Mouse (Mus musculus): ENCODE data around the gene Lhfpl2. TPM values are rescaled to one million over a fixed set of nuclear protein-coding genes. Genes with fewer than 3 reads are reported as not detected.

Lhfpl2 gene
- polyA plus RNA-seq, 1 experiment = 35.7 TPM

GRCm38 (mm10) chr13:94180477-94181420 is 123.2 kb downstream of the Lhfpl2 start:
- H3K36me3 ChIP-seq (ENCODE audit: control insufficient read depth, insufficient read depth) = peaks cover 19% of the 10 kb centered on the region
- TF ChIP-seq REST (IDR thresholded peaks at IDR 0.05; ENCODE audit: insufficient read depth, insufficient read length) (no peak), POLR2A (IDR thresholded peaks at IDR 0.05; ENCODE audit: insufficient read length, low read depth) (no peak), E2F4 (IDR thresholded peaks at IDR 0.05; ENCODE audit: insufficient read depth) (no peak), MAX (IDR thresholded peaks at IDR 0.05; ENCODE audit: low read depth) (no peak), POLR2AphosphoS2 (IDR thresholded peaks at IDR 0.05; ENCODE audit: insufficient read length, low read depth) (no peak)

GRCm38 (mm10) chr13:94182026-94182425 is 124.4 kb downstream of the Lhfpl2 start:
- H3K79me2 ChIP-seq (ENCODE audit: control insufficient read depth, insufficient read depth) = peaks cover 45% of the 10 kb centered on the region
- H3K4me2 ChIP-seq (ENCODE audit: low read depth) = no peak overlapping the region
- peaks cover 19% of the 10 kb centered on the region for H3K36me3 ChIP-seq (ENCODE audit: control insufficient read depth, insufficient read depth)
- TF ChIP-seq USF1 (IDR thresholded peaks at IDR 0.05; ENCODE audit: low read depth) (no peak), TCF3 (IDR thresholded peaks at IDR 0.05; ENCODE audit: insufficient read length, low read depth) (no peak), REST (IDR thresholded peaks at IDR 0.05; ENCODE audit: insufficient read depth, insufficient read length) (no peak), E2F4 (IDR thresholded peaks at IDR 0.05; ENCODE audit: insufficient read depth) (no peak), POLR2A (IDR thresholded peaks at IDR 0.05; ENCODE audit: insufficient read length, low read depth) (no peak), POLR2AphosphoS2 (IDR thresholded peaks at IDR 0.05; ENCODE audit: insufficient read length, low read depth) (no peak), TCF12 (IDR thresholded peaks at IDR 0.05; ENCODE audit: insufficient read depth, poor library complexity, severe bottlenecking) (no peak)
- H3ac ChIP-seq (ENCODE audit: control insufficient read depth, insufficient read length) = no peak overlapping the region
- H3K4me3 ChIP-seq = no peak overlapping the region
- H3K27me3 ChIP-seq (ENCODE audit: control insufficient read depth, insufficient read depth, insufficient read length) = no peaks in the 10 kb centered on the region

More at GRCm38 (mm10) chr13:94180477-94181420, 123.2 kb downstream of the Lhfpl2 start:
- Histone ChIP-seq H3ac (ENCODE audit: control insufficient read depth, insufficient read length) (no peak overlapping the region), H3K4me3 (no peak overlapping the region), H3K79me2 (ENCODE audit: control insufficient read depth, insufficient read depth) (peaks cover 47% of the 10 kb centered on the region), H3K4me2 (ENCODE audit: low read depth) (no peak overlapping the region), H3K27me3 (ENCODE audit: control insufficient read depth, insufficient read depth, insufficient read length) (no peaks in the 10 kb centered on the region)

GRCm38 (mm10) chr13:94183372-94184021 is 125.9 kb downstream of the Lhfpl2 start:
- Histone ChIP-seq H3ac (ENCODE audit: control insufficient read depth, insufficient read length) (no peak overlapping the region), H3K4me3 (no peak overlapping the region), H3K4me2 (ENCODE audit: low read depth) (peak overlapping the region; percentile 72), H3K36me3 (ENCODE audit: control insufficient read depth, insufficient read depth) (peaks cover 12% of the 10 kb centered on the region), H3K79me2 (ENCODE audit: control insufficient read depth, insufficient read depth) (peaks cover 59% of the 10 kb centered on the region), H3K27me3 (ENCODE audit: control insufficient read depth, insufficient read depth, insufficient read length) (no peaks in the 10 kb centered on the region)
- TF ChIP-seq MYOG (IDR thresholded peaks at IDR 0.05; ENCODE audit: control insufficient read depth in 1 of 3, insufficient read depth in 1 of 3, insufficient read length in 2 of 3, low read depth in 2 of 3) = no peak
- TF ChIP-seq SRF (IDR thresholded peaks at IDR 0.05; ENCODE audit: control insufficient read depth, insufficient read length, low read depth) = no peak
- no peak for TF ChIP-seq MAX (IDR thresholded peaks at IDR 0.05; ENCODE audit: low read depth)
- no peak for TF ChIP-seq REST (IDR thresholded peaks at IDR 0.05; ENCODE audit: insufficient read depth, insufficient read length)
- no peak for TF ChIP-seq MYOD1 (IDR thresholded peaks at IDR 0.05; ENCODE audit: control insufficient read depth in 1 of 3, insufficient read length in 2 of 3, low read depth in 2 of 3)
- TF ChIP-seq CEBPB (IDR thresholded peaks at IDR 0.05; ENCODE audit: insufficient read depth, poor library complexity, severe bottlenecking) = no peak
- no peak for TF ChIP-seq USF1 (IDR thresholded peaks at IDR 0.05; ENCODE audit: low read depth)
- no peak for TF ChIP-seq TCF3 (IDR thresholded peaks at IDR 0.05; ENCODE audit: insufficient read length, low read depth)
- TF ChIP-seq POLR2A (IDR thresholded peaks at IDR 0.05; ENCODE audit: insufficient read length, low read depth) = no peak
- TF ChIP-seq TCF12 (IDR thresholded peaks at IDR 0.05; ENCODE audit: insufficient read depth, poor library complexity, severe bottlenecking) = no peak
- TF ChIP-seq E2F4 (IDR thresholded peaks at IDR 0.05; ENCODE audit: insufficient read depth) = no peak
- no peak for TF ChIP-seq POLR2AphosphoS2 (IDR thresholded peaks at IDR 0.05; ENCODE audit: insufficient read length, low read depth)

DNA sequence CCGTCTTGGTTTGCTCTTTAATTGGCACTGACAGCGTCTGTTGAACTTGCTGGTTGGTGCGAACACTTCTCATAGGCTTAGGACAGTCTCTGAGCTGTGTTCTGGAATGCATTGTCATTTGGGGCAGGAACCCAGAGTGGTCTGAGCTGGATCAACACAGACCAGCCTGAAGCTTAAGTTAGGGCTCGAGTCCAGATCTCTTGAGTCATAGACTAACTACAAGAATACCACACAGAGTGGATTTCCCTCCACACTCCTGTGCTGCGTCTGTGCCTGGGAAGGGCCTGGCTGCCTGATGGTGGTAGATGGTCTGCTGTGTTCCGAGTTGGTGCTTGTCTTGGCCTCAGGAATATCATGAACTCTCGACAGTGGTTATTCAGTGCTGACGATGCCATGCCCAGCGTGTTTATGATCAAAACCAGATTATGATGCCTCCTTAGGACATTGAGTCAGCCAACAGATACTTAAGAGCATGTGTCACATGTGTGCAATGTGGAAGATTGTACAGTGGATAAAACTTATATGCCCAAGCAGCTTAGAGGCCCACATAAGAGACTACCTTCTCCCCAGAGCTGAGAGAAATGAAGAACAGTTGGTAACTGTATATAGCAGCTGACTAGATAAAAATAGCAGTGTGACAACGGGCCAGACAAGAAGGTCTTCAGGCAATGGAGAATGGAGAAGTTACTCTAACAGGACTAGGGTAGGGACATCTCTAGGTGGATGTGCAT is 127.3 kb downstream of the Lhfpl2 start:
- Histone ChIP-seq H3K27me3 (ENCODE audit: control insufficient read depth, insufficient read depth, insufficient read length) (no peaks in the 10 kb centered on the region), H3ac (ENCODE audit: control insufficient read depth, insufficient read length) (no peak overlapping the region)
- TF ChIP-seq MAX (IDR thresholded peaks at IDR 0.05; ENCODE audit: low read depth) (no peak), POLR2A (IDR thresholded peaks at IDR 0.05; ENCODE audit: insufficient read length, low read depth) (peak; percentile 29), E2F4 (IDR thresholded peaks at IDR 0.05; ENCODE audit: insufficient read depth) (no peak), MYOG (IDR thresholded peaks at IDR 0.05; ENCODE audit: control insufficient read depth in 1 of 3, insufficient read depth in 1 of 3, insufficient read length in 2 of 3, low read depth in 2 of 3) (no peak), CEBPB (IDR thresholded peaks at IDR 0.05; ENCODE audit: insufficient read depth, poor library complexity, severe bottlenecking) (no peak), TCF3 (IDR thresholded peaks at IDR 0.05; ENCODE audit: insufficient read length, low read depth) (no peak), POLR2AphosphoS2 (IDR thresholded peaks at IDR 0.05; ENCODE audit: insufficient read length, low read depth) (no peak), TCF12 (IDR thresholded peaks at IDR 0.05; ENCODE audit: insufficient read depth, poor library complexity, severe bottlenecking) (no peak), REST (IDR thresholded peaks at IDR 0.05; ENCODE audit: insufficient read depth, insufficient read length) (no peak), MYOD1 (IDR thresholded peaks at IDR 0.05; ENCODE audit: control insufficient read depth in 1 of 3, insufficient read length in 2 of 3, low read depth in 2 of 3) (peak in 1 of 3 experiments; percentile 21)

More for the DNA sequence above, 127.3 kb downstream of the Lhfpl2 start:
- Histone ChIP-seq H3K4me2 (ENCODE audit: low read depth) (peak overlapping the region; percentile 72), H3K4me3 (no peak overlapping the region), H3K79me2 (ENCODE audit: control insufficient read depth, insufficient read depth) (peaks cover 57% of the 10 kb centered on the region), H3K36me3 (ENCODE audit: control insufficient read depth, insufficient read depth) (peaks cover 2% of the 10 kb centered on the region)
